Mouse (Mus musculus): ENCODE results near the gene Nos1ap.

Nos1ap gene

DNA sequence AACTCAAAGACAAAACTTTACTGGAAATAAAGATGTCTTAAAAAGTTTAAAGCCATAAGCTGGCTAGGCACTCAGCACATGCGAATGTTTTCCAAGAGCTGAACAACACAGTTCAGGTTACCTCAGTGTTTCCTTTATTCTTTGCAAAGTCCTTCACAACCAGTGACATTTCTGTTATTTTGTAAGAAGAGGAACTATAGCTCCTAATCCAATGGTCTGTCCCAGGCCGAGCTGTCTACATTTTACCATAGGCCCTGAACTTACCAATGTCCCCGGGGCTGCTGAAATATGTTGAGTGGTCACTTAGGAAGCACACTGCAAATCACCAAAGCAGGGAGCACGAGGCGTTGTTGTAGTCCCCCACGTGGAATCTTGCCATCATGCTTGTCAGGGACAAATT, 319.4 kb downstream of the Nos1ap start:
- DNase-seq, result no peak

DNA sequence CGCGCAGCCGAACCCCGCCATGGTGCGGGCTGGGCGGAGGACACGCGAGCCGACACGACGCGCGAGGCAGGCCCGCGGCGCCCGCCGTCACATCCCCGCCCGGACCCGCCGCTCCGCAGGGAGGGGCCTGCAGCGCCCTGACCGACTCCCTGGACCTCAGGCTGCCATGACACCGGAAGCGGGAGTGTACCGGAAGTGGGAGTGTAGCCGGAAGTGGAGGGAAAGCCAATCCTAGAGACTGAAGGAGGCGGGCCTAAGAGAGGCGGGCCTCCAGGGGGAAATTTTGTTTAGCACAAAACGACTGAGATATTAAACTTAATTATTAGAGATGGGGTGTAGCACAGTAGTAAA, 334.1 kb downstream of the Nos1ap start:
- DNase-seq, result peak; percentile 83

DNA sequence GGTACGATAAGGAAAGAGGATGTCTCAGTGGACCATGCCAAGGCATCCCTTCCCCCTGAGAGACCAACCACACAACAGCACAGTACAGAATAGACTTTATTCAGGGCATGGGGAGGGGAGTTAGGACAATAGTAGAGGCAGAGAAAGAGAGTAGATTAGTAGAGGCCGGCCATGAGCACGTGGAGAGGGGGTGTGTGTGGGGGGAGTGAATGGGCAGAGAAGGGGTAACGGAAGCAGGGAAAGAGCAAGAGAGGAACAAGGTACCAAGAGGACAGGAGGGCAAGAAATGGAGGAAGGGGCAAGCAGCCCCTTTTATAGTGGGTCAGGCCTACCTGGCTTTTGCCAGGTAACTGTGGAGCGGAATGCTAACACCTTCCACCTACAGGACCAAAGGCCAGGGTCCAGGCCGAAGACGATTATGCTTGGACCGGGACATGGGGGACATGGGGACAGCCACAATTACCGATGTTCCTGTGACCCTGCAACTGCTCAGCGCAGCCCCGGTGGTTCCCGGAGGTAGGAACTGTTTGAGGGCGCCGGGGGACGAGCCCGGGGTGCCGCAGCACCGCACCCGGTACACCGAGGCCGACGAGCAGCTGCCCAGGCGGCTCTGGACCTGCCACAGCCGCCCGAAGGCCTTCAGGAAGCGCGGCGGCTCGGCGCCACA, 334.6 kb downstream of the Nos1ap start:
- DNase-seq, result no peak

All from cerebellum, adult 11 months (tissue).